Mouse (Mus musculus) lung, postnatal 0 days (tissue): ENCODE measurements at regions not wholly inside any gene's neighbourhood (a gene's known extent, or its start where the extent isn't known, plus 50 kb on each side); places are given as distances from the start of the nearest gene placed in this dataset.

Experiments used
- CTCF ChIP-seq: IDR thresholded peaks from 2 replicates; pipeline ENCODE4 v1.5.1; 2016; ENCODE audit warnings: antibody characterized with exemption, mild to moderate bottlenecking
- EP300 ChIP-seq: IDR thresholded peaks from 2 replicates; pipeline ENCODE4 v1.6.1; 2016; ENCODE audit warnings: antibody characterized with exemption, mild to moderate bottlenecking, control low read depth

- TF ChIP-seq CTCF (peak; percentile 42), EP300 (peak; percentile 38; the same call in 1 of the 2 replicates)
These were observed 116.1 kb upstream of the Ankrd55 start for GRCm38 (mm10) chr13:112171940-112172715.
